Mouse (Mus musculus) cortical plate, adult 2 months (tissue): ENCODE results near the gene Gpr135.

Source experiments
- CTCF ChIP-seq: fragments of 200-500 bp; IDR thresholded peaks from 2 replicates; pipeline ENCODE4 v1.5.1; 2011; ENCODE audit warnings: mild to moderate bottlenecking, control low read depth, low read length; ENCODE audit not compliant: insufficient read depth; ENCODE audit errors: extremely low read depth
- POLR2A ChIP-seq: fragments of 200-500 bp; IDR thresholded peaks from 2 replicates; pipeline ENCODE4 v1.6.1; 2011; ENCODE audit warnings: mild to moderate bottlenecking, low read length, control low read depth; ENCODE audit not compliant: insufficient read depth; ENCODE audit errors: extremely low read depth

DNA sequence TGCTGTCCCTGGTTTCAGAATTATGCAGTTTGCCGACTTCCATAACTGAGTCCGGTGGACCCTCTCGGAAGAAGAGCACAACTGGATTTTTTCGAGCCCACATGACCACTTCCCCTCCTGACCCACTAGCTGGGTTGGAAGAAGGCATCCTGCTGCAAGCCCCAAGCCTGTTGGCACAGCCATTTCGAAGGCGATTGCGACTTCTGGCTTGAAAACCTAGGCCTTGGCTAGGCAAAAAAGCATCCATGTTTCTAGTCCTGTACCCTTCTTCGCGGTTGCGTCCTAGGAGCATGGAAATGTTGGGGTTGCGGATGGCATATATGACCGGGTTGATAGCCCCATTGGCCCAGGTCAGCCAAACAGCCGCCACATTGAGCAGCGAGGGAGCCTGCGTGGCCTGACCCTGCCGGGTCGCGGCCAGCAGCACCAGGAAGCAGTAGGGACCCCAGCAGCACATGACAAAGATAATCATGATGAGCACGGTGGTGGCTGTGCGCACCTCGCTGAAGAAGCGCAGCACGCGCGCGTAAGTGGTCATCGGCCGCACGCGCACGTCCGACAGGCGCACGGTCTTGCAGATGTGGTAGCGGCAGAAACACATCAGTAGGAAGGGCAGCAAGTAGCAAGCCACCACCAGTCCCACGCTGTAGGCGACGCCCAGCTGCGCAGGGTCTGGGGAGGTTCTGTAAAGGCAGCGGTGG, 1.1 kb downstream of the Gpr135 start:
- TF ChIP-seq POLR2A, result no peak; the same call in 1 of the 2 replicates
- TF ChIP-seq CTCF, result no peak
